Mouse (Mus musculus): ENCODE results near the gene Sppl2c. TPM values are rescaled to one million over a fixed set of nuclear protein-coding genes. Genes with fewer than 3 reads are reported as not detected.

The Sppl2c gene
- total and polyA plus RNA-seq, 3 experiments: not detected

DNA sequence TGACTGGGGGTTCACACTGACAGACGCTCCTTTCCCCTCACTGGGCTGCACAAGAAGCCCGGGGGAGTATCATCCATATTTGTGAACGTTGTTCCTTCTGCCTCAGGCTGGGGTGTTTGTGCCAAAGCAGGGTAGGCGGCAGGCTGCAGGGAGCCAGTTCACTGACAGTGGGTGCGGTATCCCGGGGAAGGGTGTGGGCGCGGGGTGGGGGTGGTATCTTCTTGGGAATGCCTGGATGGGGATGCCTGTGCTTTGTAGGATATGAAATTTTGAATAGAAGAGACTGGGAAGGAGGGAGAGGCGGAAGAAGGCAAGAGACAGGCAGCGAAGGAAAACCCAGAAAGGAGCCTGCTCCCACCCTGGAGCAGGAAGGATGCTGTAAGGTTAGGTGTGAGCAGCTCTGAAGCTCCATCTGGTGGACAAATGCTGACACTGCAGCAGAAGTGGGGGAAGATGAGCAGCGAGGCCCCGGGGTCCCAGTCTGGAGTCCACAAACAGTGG lies 14.8 kb upstream of the Sppl2c start (continued):
- TF ChIP-seq ELF1 (IDR thresholded peaks at IDR 0.05; ENCODE audit: low read depth, low read length) (0 out of 2 replicates have a peak, but pooled peaks have one; percentile 37), MAX (IDR thresholded peaks at IDR 0.05; ENCODE audit: low read length) (peak; percentile 31; the same call in 1 of the 2 replicates), MEF2A (IDR thresholded peaks at IDR 0.05; ENCODE audit: borderline replicate concordance, low read depth, low read length) (0 out of 2 replicates have a peak, but pooled peaks have one; percentile 20), E2F4 (IDR thresholded peaks at IDR 0.05; ENCODE audit: insufficient replicate concordance, low read depth, low read length) (no peak), ZMIZ1 (IDR thresholded peaks at IDR 0.05; ENCODE audit: low read depth, low read length) (no peak), MYC (IDR thresholded peaks at IDR 0.05; ENCODE audit: low read depth, low read length) (no peak), RCOR1 (conservative IDR thresholded peaks at IDR 0.05; ENCODE audit: low read depth, low read length) (no peak), ZNF384 (IDR thresholded peaks at IDR 0.05; ENCODE audit: low read depth, low read length) (no peak), POLR2AphosphoS2 (IDR thresholded peaks at IDR 0.05; ENCODE audit: low read depth, low read length) (no peak), BHLHE40 (IDR thresholded peaks at IDR 0.05; ENCODE audit: low read depth, low read length) (0 out of 2 replicates have a peak, but pooled peaks have one; percentile 5), NRF1 (IDR thresholded peaks at IDR 0.05; ENCODE audit: low read depth, low read length) (0 out of 2 replicates have a peak, but pooled peaks have one; percentile 27), SMC3 (IDR thresholded peaks at IDR 0.05; ENCODE audit: low read depth, low read length) (peak; percentile 100)

DNA sequence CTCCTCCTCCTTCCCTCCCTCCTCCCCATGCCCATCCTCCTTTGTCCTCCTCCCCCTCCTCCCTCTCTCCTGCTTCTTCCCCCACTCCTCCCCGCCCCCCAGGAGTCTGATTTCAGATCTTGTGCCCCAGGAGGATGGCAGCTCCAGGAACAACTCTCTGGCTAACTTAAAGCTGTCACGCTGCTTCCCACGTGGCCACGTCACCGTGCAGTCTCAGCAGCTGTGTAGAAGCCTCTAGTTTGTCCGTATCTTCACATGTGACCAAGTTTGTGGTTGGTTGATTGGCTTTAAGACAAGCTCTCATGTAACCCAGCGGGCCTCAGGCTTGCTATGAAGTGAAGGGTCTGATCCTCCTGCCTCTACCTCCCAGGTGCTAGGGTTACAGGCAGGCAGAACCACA lies 7.2 kb upstream of the Sppl2c start:
- TF ChIP-seq POLR2A (IDR thresholded peaks at IDR 0.05; ENCODE audit: low read depth, low read length) (no peak), BHLHE40 (IDR thresholded peaks at IDR 0.05; ENCODE audit: low read depth, low read length) (peak; percentile 35; the same call in 1 of the 2 replicates), HCFC1 (IDR thresholded peaks at IDR 0.05; ENCODE audit: low read depth, low read length) (no peak)
- Histone ChIP-seq H3K4me3 (replicated peaks in 1 of 3; ENCODE audit: low read depth in 2 of 3, low read length in 2 of 3, poor library complexity in 1 of 3) (no peak overlapping the region), H3K9ac (ENCODE audit: insufficient read depth, low read depth) (no peak overlapping the region), H3K79me2 (replicated peaks; ENCODE audit: control insufficient read depth, extremely low read depth, insufficient read depth, poor library complexity, severe bottlenecking) (no peaks in the 10 kb centered on the region), H3K27ac (ENCODE audit: insufficient read depth, low read depth) (no peak overlapping the region), H3K36me3 (replicated peaks in 1 of 2; ENCODE audit: control insufficient read depth in 1 of 2, insufficient read depth in 1 of 2, low read length in 1 of 2) (no peaks in the 10 kb centered on the region), H3K4me1 (ENCODE audit: control insufficient read depth in 1 of 2, insufficient read depth in 2 of 2) (peaks cover 2 to 4% of the 10 kb centered on the region in 2 experiments; a peak in 1 of 4 replicates), H3K27me3 (replicated peaks) (peaks cover 46% of the 10 kb centered on the region), H3K9me3 (replicated peaks; ENCODE audit: low read length) (no peaks in the 10 kb centered on the region), H3K4me2 (ENCODE audit: insufficient read depth, low read depth, poor library complexity, severe bottlenecking) (no peak overlapping the region)
- in situ Hi-C loops (cut with MboI; ENCODE audit: low pct_ligation_motif_present, low pct_unique_long_range_greater_than_20kb, low sequenced_read_pairs) (no loop called here), dilution Hi-C loops (cut with MboI; ENCODE audit: extremely low pct_ligation_motif_present, extremely low pct_unique_long_range_greater_than_20kb, low sequenced_read_pairs) (no loop called here)
- peak; percentile 27 for DNase-seq (ENCODE audit: extremely low read depth)

DNA sequence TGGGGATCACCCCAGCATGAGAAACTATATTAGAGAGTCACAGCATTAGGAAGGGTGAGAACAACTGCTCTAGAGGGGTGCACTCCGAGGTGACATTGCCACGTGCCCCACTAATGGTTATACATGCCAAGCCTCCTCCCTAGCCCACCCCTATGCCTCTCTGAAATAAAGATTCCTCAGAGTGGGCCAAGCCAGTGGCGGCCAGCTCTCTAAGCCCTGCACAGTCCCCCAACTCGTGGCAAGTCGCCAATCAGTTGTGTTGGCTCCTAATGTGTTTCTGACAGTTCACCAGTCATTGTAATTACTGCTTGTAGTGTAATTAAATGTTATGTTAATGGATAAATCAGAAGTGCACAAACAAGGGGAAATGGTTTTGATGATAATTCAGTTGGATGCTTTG lies 6.3 kb upstream of the Sppl2c start:
- dilution Hi-C loops (cut with MboI; ENCODE audit: extremely low pct_ligation_motif_present, extremely low pct_unique_long_range_greater_than_20kb, low sequenced_read_pairs) (no loop called here), in situ Hi-C loops (cut with MboI; ENCODE audit: low pct_ligation_motif_present, low pct_unique_long_range_greater_than_20kb, low sequenced_read_pairs) (no loop called here)
- H3K4me1 ChIP-seq (ENCODE audit: control insufficient read depth in 1 of 2, insufficient read depth in 2 of 2): peaks cover 2 to 4% of the 10 kb centered on the region in 2 experiments; a peak in 1 of 4 replicates
- no peaks in the 10 kb centered on the region for H3K36me3 ChIP-seq (replicated peaks in 1 of 2; ENCODE audit: control insufficient read depth in 1 of 2, insufficient read depth in 1 of 2, low read length in 1 of 2)
- H3K79me2 ChIP-seq (replicated peaks; ENCODE audit: control insufficient read depth, extremely low read depth, insufficient read depth, poor library complexity, severe bottlenecking): no peaks in the 10 kb centered on the region
- peaks cover 43% of the 10 kb centered on the region for H3K27me3 ChIP-seq (replicated peaks)
- H3K27ac ChIP-seq (ENCODE audit: insufficient read depth, low read depth): no peak overlapping the region
- H3K4me3 ChIP-seq (replicated peaks in 1 of 3; ENCODE audit: low read depth in 2 of 3, low read length in 2 of 3, poor library complexity in 1 of 3): no peak overlapping the region
- H3K4me2 ChIP-seq (ENCODE audit: insufficient read depth, low read depth, poor library complexity, severe bottlenecking): no peak overlapping the region
- H3K9me3 ChIP-seq (replicated peaks; ENCODE audit: low read length): no peaks in the 10 kb centered on the region
- DNase-seq (ENCODE audit: extremely low read depth): no peak
- no peak for TF ChIP-seq JUND (conservative IDR thresholded peaks at IDR 0.05; ENCODE audit: low read depth, low read length)
- no peak for TF ChIP-seq TBP (conservative IDR thresholded peaks at IDR 0.05; ENCODE audit: low read depth, low read length)
- TF ChIP-seq CTCF (conservative IDR thresholded peaks at IDR 0.05 in 1 of 2, IDR thresholded peaks at IDR 0.05 in 1 of 2; ENCODE audit: low read depth in 2 of 2, low read length in 2 of 2): no peak
- H3K9ac ChIP-seq (ENCODE audit: insufficient read depth, low read depth): no peak overlapping the region
